Mouse (Mus musculus): ENCODE results near the gene Fgf7.

DNA sequence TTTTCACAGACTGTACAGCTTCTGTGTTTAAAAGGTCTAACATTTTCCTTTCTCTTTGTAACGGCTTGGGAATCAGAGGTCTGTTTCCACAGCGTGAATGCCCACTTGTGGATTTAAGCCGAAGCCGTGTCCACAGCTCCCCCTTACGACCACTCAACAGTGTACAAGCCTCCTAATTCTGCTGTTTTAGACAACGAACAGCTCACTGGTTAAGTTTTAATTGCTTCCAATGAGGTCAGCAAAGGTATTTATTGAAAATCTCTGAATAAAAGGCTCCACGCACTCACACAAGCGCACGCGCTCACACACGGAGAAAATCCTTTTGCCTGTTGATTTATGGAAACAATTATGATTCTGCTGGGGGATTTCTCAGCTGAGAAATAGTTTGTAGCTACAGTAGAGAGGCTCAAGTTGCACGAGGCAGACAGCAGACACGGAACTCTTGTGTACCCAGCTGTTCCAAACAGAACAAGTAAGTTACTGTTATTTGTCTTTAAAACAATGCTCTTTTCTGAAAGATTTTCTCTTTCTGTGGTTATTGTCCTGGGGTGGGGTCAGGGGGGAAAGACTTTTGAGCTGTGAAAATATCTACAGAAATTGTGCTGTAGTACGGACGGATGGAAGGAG, at the start of gene Fgf7:
- TF ChIP-seq CTCF (IDR thresholded peaks at IDR 0.05; ENCODE audit: borderline replicate concordance, insufficient read depth, low read depth, low read length), result 0 out of 2 replicates have a peak, but pooled peaks have one; percentile 11
- TF ChIP-seq POLR2A (IDR thresholded peaks at IDR 0.05; ENCODE audit: borderline replicate concordance, insufficient read depth, low read length), result no peak
